ENCODE assay signal across 8 mouse cellular contexts in the genomic region with DNA sequence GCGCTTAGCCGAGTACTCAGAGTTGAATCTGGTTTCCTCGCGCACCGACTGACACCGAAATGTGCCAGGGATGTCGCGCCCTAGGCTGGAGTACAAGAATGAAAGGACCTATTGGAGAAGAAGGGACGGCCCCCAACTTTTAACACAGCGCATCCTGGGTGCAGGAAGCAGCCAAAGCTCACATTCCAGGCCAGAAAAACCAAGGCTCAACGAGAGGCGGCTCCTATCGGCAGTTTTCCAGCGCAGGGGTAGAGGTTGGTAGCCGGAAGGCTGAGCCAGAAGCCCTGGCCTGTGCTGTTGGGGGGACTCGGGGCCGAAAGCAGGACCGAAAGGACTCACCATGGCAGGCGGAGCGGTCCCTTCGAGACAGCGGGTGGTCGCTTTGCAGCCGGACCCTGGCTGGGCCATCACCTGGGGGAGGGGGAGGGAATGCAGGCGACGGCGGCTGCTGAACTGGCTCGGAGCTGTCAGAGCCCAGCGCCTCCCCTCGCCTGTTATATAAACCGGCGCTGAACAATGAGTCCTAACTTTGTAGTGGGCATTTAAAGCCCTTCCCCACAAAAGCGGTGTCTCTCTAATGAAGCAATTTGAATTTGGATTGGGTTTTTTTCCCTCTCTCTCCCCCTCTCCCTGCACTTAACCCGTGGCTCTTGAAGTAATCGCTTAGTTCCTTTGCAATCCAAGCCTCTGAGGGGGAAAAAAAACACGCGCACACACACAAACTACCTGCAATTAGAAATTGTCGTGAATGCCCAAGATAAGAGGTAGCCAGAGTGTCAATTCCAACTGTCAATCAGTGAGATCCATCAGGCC. TPM values are rescaled to one million over a fixed set of nuclear protein-coding genes. Genes with fewer than 3 reads are reported as not detected.
DNase-seq lines count a peak whose midpoint lies in the region; ATAC-seq and TF ChIP-seq lines count a peak whose summit lies in the region.

No protein-coding gene starts in this region.

- no peak for TF ChIP-seq CTCF in embryonic fibroblast, embryonic 13.5 days (IDR thresholded peaks at IDR 0.05; ENCODE audit: borderline replicate concordance, insufficient read depth, low read length)

- peak; percentile 27 for DNase-seq in adrenal gland, postnatal 14 days
- DNase-seq in adrenal gland, postnatal 25 days: no peak
- peak; percentile 16 for DNase-seq in CD4-positive, CD25-positive, alpha-beta regulatory T cell, adult 2 months (ENCODE audit: low read depth, low spot score)
- DNase-seq in right cerebral cortex, postnatal 36 days (ENCODE audit: low spot score in 2 of 2): no peak
- no peak for DNase-seq in urinary bladder, postnatal 4 days (ENCODE audit: low spot score in 2 of 2)

- no peaks in the 10 kb centered on the region for H3K9me3 ChIP-seq in intestine, embryonic 16.5 days (ENCODE audit: control insufficient read depth, low read length)
- no peaks in the 10 kb centered on the region for H3K9me3 ChIP-seq in midbrain, embryonic 16.5 days (replicated peaks; ENCODE audit: control insufficient read depth, low read length, poor library complexity, severe bottlenecking)

- peak overlapping the region; percentile 35 for H3K4me2 ChIP-seq in intestine, embryonic 16.5 days (ENCODE audit: low read depth, low read length)
- peak overlapping the region; percentile 63 for H3K4me2 ChIP-seq in midbrain, embryonic 16.5 days (ENCODE audit: low read length)

- ATAC-seq in intestine, embryonic 16.5 days: 0 out of 2 replicates have a peak, but pooled peaks have one; percentile 20
- ATAC-seq in midbrain, embryonic 16.5 days: no peak

- no peak for TF ChIP-seq POLR2A in embryonic fibroblast, embryonic 13.5 days (IDR thresholded peaks at IDR 0.05; ENCODE audit: low read depth, low read length)

- no peaks in the 10 kb centered on the region for H3K36me3 ChIP-seq in intestine, embryonic 16.5 days (ENCODE audit: control insufficient read depth, insufficient read depth, low read length)
- no peaks in the 10 kb centered on the region for H3K36me3 ChIP-seq in midbrain, embryonic 16.5 days (ENCODE audit: control insufficient read depth, insufficient read depth, low read length)

- H3K4me3 ChIP-seq in embryonic fibroblast, embryonic 13.5 days (ENCODE audit: insufficient read depth, low read length): peak overlapping the region; percentile 39
- peak overlapping the region; percentile 24 for H3K4me3 ChIP-seq in intestine, embryonic 16.5 days (ENCODE audit: low read length)
- peak overlapping the region; percentile 20 for H3K4me3 ChIP-seq in midbrain, embryonic 16.5 days (ENCODE audit: low read depth, low read length)

- H3K9ac ChIP-seq in intestine, embryonic 16.5 days (ENCODE audit: low read depth, low read length): 0 out of 2 replicates have a peak overlapping the region, but pooled peaks have one; percentile 25
- H3K9ac ChIP-seq in midbrain, embryonic 16.5 days (ENCODE audit: low read depth, low read length): no peak overlapping the region

- under 1% methylated on average over 38 of the region's 38 CpGs for WGBS in intestine, embryonic 16.5 days
- under 1% methylated on average over 38 of the region's 38 CpGs for WGBS in midbrain, embryonic 16.5 days

- peaks cover 3% of the 10 kb centered on the region for H3K4me1 ChIP-seq in embryonic fibroblast, embryonic 13.5 days (ENCODE audit: control insufficient read depth, insufficient read depth, low read length)
- peaks cover 18% of the 10 kb centered on the region for H3K4me1 ChIP-seq in intestine, embryonic 16.5 days (ENCODE audit: control insufficient read depth, insufficient read depth, low read length)
- peaks cover 31% of the 10 kb centered on the region for H3K4me1 ChIP-seq in midbrain, embryonic 16.5 days (ENCODE audit: control insufficient read depth, insufficient read depth, low read length)

- H3K27me3 ChIP-seq in intestine, embryonic 16.5 days (replicated peaks; ENCODE audit: control insufficient read depth, insufficient read depth, low read length): peaks cover 88% of the 10 kb centered on the region
- H3K27me3 ChIP-seq in midbrain, embryonic 16.5 days (ENCODE audit: control insufficient read depth, insufficient read depth, low read depth, low read length): peaks cover 66% of the 10 kb centered on the region

- no peak overlapping the region for H3K27ac ChIP-seq in embryonic fibroblast, embryonic 13.5 days (ENCODE audit: insufficient read depth, low read length)
- H3K27ac ChIP-seq in intestine, embryonic 16.5 days (ENCODE audit: low read length): no peak overlapping the region
- no peak overlapping the region for H3K27ac ChIP-seq in midbrain, embryonic 16.5 days (ENCODE audit: low read length)

RNA-seq across cellular contexts. Expression of gene Lhx6, which starts 1.4 kb away (rescaled TPM):
- 5.4 and 7.2 TPM in 2 replicates for total RNA-seq in adrenal gland, postnatal 14 days (2021)
- 1.8 and 2.6 TPM in 2 replicates for total RNA-seq in adrenal gland, postnatal 25 days (2021)
- polyA plus RNA-seq in embryonic fibroblast, embryonic 13.5 days (2011; ENCODE audit: insufficient read length, low read depth, missing spikeins): 1.3 and 1.8 TPM in 2 replicates
- 0.98 TPM in 2 replicates for polyA plus RNA-seq in intestine, embryonic 16.5 days (2015; fragmentation: Nextera tagmentation; extraction: Ambion mirVana)
- polyA plus RNA-seq in midbrain, embryonic 16.5 days (2015; fragmentation: Nextera tagmentation; extraction: Ambion mirVana): 4.1 and 5.8 TPM in 2 replicates

RNA-seq across cellular contexts. Expression of gene Mrrf, which starts 32.4 kb away (rescaled TPM):
- total RNA-seq in adrenal gland, postnatal 14 days (2021): 26.0 and 27.0 TPM in 2 replicates
- total RNA-seq in adrenal gland, postnatal 25 days (2021): 24.6 and 24.8 TPM in 2 replicates
- 28.6 and 34.4 TPM in 2 replicates for polyA plus RNA-seq in embryonic fibroblast, embryonic 13.5 days (2011; ENCODE audit: insufficient read length, low read depth, missing spikeins)
- 32.3 TPM in 2 replicates for polyA plus RNA-seq in intestine, embryonic 16.5 days (2015; fragmentation: Nextera tagmentation; extraction: Ambion mirVana)
- polyA plus RNA-seq in midbrain, embryonic 16.5 days (2015; fragmentation: Nextera tagmentation; extraction: Ambion mirVana): 24.7 and 27.3 TPM in 2 replicates

RNA-seq across cellular contexts. Expression of gene Rbm18, which starts 32.8 kb away (rescaled TPM):
- 27.3 and 27.4 TPM in 2 replicates for total RNA-seq in adrenal gland, postnatal 14 days (2021)
- 27.0 and 28.5 TPM in 2 replicates for total RNA-seq in adrenal gland, postnatal 25 days (2021)
- 54.1 and 60.4 TPM in 2 replicates for polyA plus RNA-seq in embryonic fibroblast, embryonic 13.5 days (2011; ENCODE audit: insufficient read length, low read depth, missing spikeins)
- polyA plus RNA-seq in intestine, embryonic 16.5 days (2015; fragmentation: Nextera tagmentation; extraction: Ambion mirVana): 45.4 and 49.3 TPM in 2 replicates
- 131 and 142 TPM in 2 replicates for polyA plus RNA-seq in midbrain, embryonic 16.5 days (2015; fragmentation: Nextera tagmentation; extraction: Ambion mirVana)

RNA-seq across cellular contexts. Expression of gene Morn5, which starts 54.5 kb away (rescaled TPM):
- not detected in 2 replicates for total RNA-seq in adrenal gland, postnatal 14 days (2021)
- total RNA-seq in adrenal gland, postnatal 25 days (2021): not detected in 2 replicates
- not detected in 2 replicates for polyA plus RNA-seq in embryonic fibroblast, embryonic 13.5 days (2011; ENCODE audit: insufficient read length, low read depth, missing spikeins)
- polyA plus RNA-seq in intestine, embryonic 16.5 days (2015; fragmentation: Nextera tagmentation; extraction: Ambion mirVana): 0.26 TPM in 1 of 2 replicates, not detected in the other
- 2.9 and 3.5 TPM in 2 replicates for polyA plus RNA-seq in midbrain, embryonic 16.5 days (2015; fragmentation: Nextera tagmentation; extraction: Ambion mirVana)

RNA-seq across cellular contexts. Expression of gene Ndufa8, which starts 54.6 kb away (rescaled TPM):
- 365 and 371 TPM in 2 replicates for total RNA-seq in adrenal gland, postnatal 14 days (2021)
- total RNA-seq in adrenal gland, postnatal 25 days (2021): 178 and 189 TPM in 2 replicates
- 99.4 and 100 TPM in 2 replicates for polyA plus RNA-seq in embryonic fibroblast, embryonic 13.5 days (2011; ENCODE audit: insufficient read length, low read depth, missing spikeins)
- 334 and 351 TPM in 2 replicates for polyA plus RNA-seq in intestine, embryonic 16.5 days (2015; fragmentation: Nextera tagmentation; extraction: Ambion mirVana)
- 293 and 307 TPM in 2 replicates for polyA plus RNA-seq in midbrain, embryonic 16.5 days (2015; fragmentation: Nextera tagmentation; extraction: Ambion mirVana)

Comparison
In these comparisons a context has a peak if more than half of its experiments do, and no peak if none do; other contexts are left out.
1. DNase-seq: peak in adrenal gland, postnatal 14 days (single experiment) and CD4-positive, CD25-positive, alpha-beta regulatory T cell, adult 2 months (single experiment); none in adrenal gland, postnatal 25 days (single experiment), right cerebral cortex, postnatal 36 days (0 of 2) and urinary bladder, postnatal 4 days (0 of 2).
2. Peak in every context shown above with its lines, with median percentiles within 50 percentile points of each other: H3K4me3 ChIP-seq.